Mouse (Mus musculus) hindbrain, embryonic 11.5 days (tissue): ENCODE results near the gene Fgfr2. TPM values are rescaled to one million over a fixed set of nuclear protein-coding genes. Genes with fewer than 3 reads are reported as not detected.
A peak's percentile ranks its signal among the peaks of the same experiment; 100 is the strongest.

Experiments used
- ATAC-seq: fragments of 200-750 bp; cut with Nextera tagmentation; 2 replicates; pipeline ENCODE4 v1.8.0; 2017; ENCODE audit warnings: mild to moderate bottlenecking, moderate TSS enrichment, moderate library complexity; ENCODE audit not compliant: low FRiP score
- DNase-seq: peaks from one replicate; pipeline ENCODE4 v3.0.0-alpha.2; 2015; ENCODE audit warnings: low spot score
- H3K27ac ChIP-seq: fragments of 300-500 bp; sonication (generic); 2 replicates; pipeline ENCODE4 v1.5.1; 2014; ENCODE audit warnings: mild to moderate bottlenecking, low read depth, low read length
- H3K27me3 ChIP-seq: fragments of 300-500 bp; sonication (generic); 2 replicates; pipeline ENCODE4 v1.6.1; 2014; ENCODE audit warnings: mild to moderate bottlenecking, low read length, moderate library complexity, mixed read lengths; ENCODE audit not compliant: control insufficient read depth, insufficient read depth
- H3K36me3 ChIP-seq: fragments of 300-500 bp; sonication (generic); 2 replicates; pipeline ENCODE4 v1.6.1; 2014; ENCODE audit warnings: mild to moderate bottlenecking, low read length, moderate library complexity, mixed read lengths; ENCODE audit not compliant: control insufficient read depth, insufficient read depth
- H3K4me1 ChIP-seq: fragments of 300-500 bp; sonication (generic); replicated peaks from 2 replicates; pipeline ENCODE4 v1.6.1; 2014; ENCODE audit warnings: low read length, mixed read lengths; ENCODE audit not compliant: control insufficient read depth, insufficient read depth
- H3K4me2 ChIP-seq: fragments of 300-500 bp; sonication (generic); replicated peaks from 2 replicates; pipeline ENCODE4 v1.6.1; 2014; ENCODE audit warnings: mild to moderate bottlenecking, low read depth, low read length
- H3K4me3 ChIP-seq: fragments of 300-500 bp; sonication (generic); 2 replicates; pipeline ENCODE4 v1.5.1; 2014; ENCODE audit warnings: low read depth, low read length
- H3K9ac ChIP-seq: fragments of 300-500 bp; sonication (generic); 2 replicates; pipeline ENCODE4 v1.6.1; 2014; ENCODE audit warnings: low read depth, low read length
- H3K9me3 ChIP-seq: fragments of 300-500 bp; sonication (generic); 2 replicates; pipeline ENCODE4 v1.6.1; 2016; ENCODE audit warnings: low read length; ENCODE audit not compliant: control insufficient read depth
- WGBS: fragments of 180-500 bp; shearing (Covaris S2); extraction: QIAGEN DNeasy Blood & Tissue Kit; methylation state at CpG from one replicate; pipeline ENCODE4 v1.1.7; 2014; 5-methylcytosine and 5-hydroxymethylcytosine counted together
- polyA plus RNA-seq: library from polyadenylated mRNA; unstranded; fragments of >200 nt; fragmentation: Nextera tagmentation; extraction: Ambion mirVana; gene quantifications from 2 replicates; pipeline ENCODE4 v1.2.1, GENCODE M21; 2014

Gene Fgfr2
- polyA plus RNA-seq, 1 experiment from 2014 or later, result 71.3 TPM

GRCm38 (mm10) chr7:131917384-131917783 is 1205.8 kb downstream of the Fgfr2 start:
- WGBS, result 58% methylated on average over 7 of the region's 7 CpGs
- ATAC-seq (no peak), DNase-seq (peak; percentile 33)
- Histone ChIP-seq H3K4me3 (no peak overlapping the region), H3K4me2 (no peak overlapping the region), H3K9me3 (no peaks in the 10 kb centered on the region), H3K27ac (no peak overlapping the region), H3K9ac (no peak overlapping the region), H3K4me1 (no peaks in the 10 kb centered on the region), H3K27me3 (no peaks in the 10 kb centered on the region), H3K36me3 (no peaks in the 10 kb centered on the region)

DNA sequence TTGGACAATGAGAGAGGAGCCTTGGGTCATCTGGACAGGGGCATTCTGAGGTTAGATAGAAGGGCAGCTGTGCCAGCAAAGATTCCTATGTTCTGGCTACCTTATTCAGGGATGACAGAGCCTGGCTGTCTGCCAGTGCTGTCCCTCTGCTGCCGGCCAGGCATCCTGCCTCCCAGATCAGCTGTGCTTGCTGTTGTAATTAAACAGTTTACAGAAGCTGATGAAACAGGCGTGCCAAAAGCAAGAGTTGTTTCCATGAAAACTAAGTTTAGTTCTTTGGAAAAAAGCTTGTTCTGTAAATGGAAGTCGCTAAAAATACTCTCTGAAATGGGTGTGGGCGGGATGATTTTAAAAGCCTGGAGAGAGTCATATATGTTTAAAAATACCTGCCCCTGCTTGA is 1213.5 kb downstream of the Fgfr2 start:
- no peak for DNase-seq
- ATAC-seq, result no peak
- Histone ChIP-seq H3K36me3 (no peaks in the 10 kb centered on the region), H3K27me3 (no peaks in the 10 kb centered on the region), H3K4me2 (no peak overlapping the region), H3K27ac (no peak overlapping the region), H3K9ac (no peak overlapping the region), H3K9me3 (no peaks in the 10 kb centered on the region), H3K4me3 (no peak overlapping the region), H3K4me1 (no peaks in the 10 kb centered on the region)
- 75% methylated on average over 4 of the region's 4 CpGs for WGBS

DNA sequence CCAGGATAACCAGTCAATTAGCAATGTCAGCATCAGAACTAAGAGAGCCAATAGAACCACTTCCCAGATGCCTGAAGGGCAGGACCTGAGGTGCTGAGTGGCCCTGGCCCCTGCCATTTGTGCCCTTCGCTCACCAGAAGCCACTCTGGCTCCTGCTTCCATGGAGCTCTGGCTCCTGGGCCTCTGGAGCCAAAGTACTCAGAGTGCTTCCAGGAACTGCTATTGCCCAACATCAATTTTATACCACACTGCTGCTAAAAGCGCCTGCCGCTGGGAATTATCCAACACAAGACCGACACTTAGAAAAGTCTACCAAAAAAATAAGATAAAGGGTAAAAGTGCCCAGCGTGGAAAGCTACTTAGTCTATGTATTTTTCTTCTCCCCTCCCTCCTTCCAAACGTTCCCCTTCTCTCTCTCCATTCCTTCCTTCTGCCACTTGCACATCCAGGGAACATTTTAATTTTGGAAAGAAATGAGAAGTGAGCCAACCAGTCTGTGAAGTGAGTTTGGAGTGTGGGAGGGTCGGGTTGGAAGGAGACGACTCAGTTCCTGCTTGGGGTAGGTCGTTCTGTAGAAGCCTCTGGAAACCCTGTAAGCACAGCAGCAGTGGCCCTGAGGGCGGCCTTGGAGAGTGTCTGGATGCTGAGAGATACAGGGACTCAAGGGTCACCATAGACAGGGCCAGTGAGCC is 1216.5 kb downstream of the Fgfr2 start:
- no peaks in the 10 kb centered on the region for H3K27me3 ChIP-seq
- DNase-seq (no peak), ATAC-seq (no peak)
- H3K9me3 ChIP-seq, result no peaks in the 10 kb centered on the region
- WGBS, result 91% methylated on average over 10 of the region's 10 CpGs
- H3K27ac ChIP-seq, result no peak overlapping the region
- H3K36me3 ChIP-seq, result no peaks in the 10 kb centered on the region
- H3K9ac ChIP-seq, result no peak overlapping the region
- no peaks in the 10 kb centered on the region for H3K4me1 ChIP-seq
- no peak overlapping the region for H3K4me2 ChIP-seq
- H3K4me3 ChIP-seq, result no peak overlapping the region

DNA sequence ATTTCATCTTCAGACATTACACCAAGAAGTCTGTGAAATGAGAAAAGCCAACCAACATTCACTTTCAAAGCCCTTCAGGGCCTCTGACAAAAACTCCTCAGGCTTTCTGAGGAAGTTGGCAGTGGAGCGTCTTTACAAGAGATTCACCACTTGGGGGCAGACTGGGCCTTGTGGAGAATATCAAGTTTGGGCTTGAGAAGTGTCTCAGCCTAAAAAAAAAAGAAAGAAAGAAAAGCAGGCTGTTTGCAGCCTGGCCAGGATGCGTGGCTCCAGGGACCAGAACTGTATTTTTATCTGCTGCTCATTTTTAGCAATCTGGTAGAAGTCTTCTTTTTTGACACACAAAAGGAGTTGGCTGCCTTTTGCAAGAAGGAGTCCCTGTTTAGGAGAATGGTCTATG is 1223.8 kb downstream of the Fgfr2 start:
- H3K4me1 ChIP-seq, result no peaks in the 10 kb centered on the region
- no peak overlapping the region for H3K4me2 ChIP-seq
- no peak for ATAC-seq
- H3K36me3 ChIP-seq, result no peaks in the 10 kb centered on the region
- H3K27me3 ChIP-seq, result no peaks in the 10 kb centered on the region
- no peak overlapping the region for H3K27ac ChIP-seq
- 6% methylated on average over 2 of the region's 2 CpGs for WGBS
- H3K9me3 ChIP-seq, result no peaks in the 10 kb centered on the region
- H3K4me3 ChIP-seq, result no peak overlapping the region
- H3K9ac ChIP-seq, result no peak overlapping the region
- DNase-seq, result peak; percentile 83

GRCm38 (mm10) chr7:131897282-131897681 is 1225.9 kb downstream of the Fgfr2 start:
- Histone ChIP-seq H3K4me2 (no peak overlapping the region), H3K27ac (no peak overlapping the region), H3K4me3 (no peak overlapping the region), H3K9me3 (no peaks in the 10 kb centered on the region), H3K27me3 (no peaks in the 10 kb centered on the region), H3K9ac (no peak overlapping the region), H3K4me1 (no peaks in the 10 kb centered on the region), H3K36me3 (no peaks in the 10 kb centered on the region)
- DNase-seq (peak; percentile 40), ATAC-seq (no peak)
- WGBS, result 32% methylated on average over 4 of the region's 4 CpGs

GRCm38 (mm10) chr7:131882824-131883223 is 1240.3 kb downstream of the Fgfr2 start:
- H3K36me3 ChIP-seq, result no peaks in the 10 kb centered on the region
- ATAC-seq (no peak), DNase-seq (no peak)
- peaks cover 6% of the 10 kb centered on the region; the same call in 1 of the 2 replicates for H3K27me3 ChIP-seq
- WGBS, result 65% methylated on average over 6 of the region's 6 CpGs
- H3K9me3 ChIP-seq, result no peaks in the 10 kb centered on the region
- H3K4me1 ChIP-seq, result no peaks in the 10 kb centered on the region
- no peak overlapping the region for H3K27ac ChIP-seq
- H3K9ac ChIP-seq, result no peak overlapping the region
- no peak overlapping the region for H3K4me3 ChIP-seq
- no peak overlapping the region for H3K4me2 ChIP-seq

- H3K27me3 ChIP-seq, result peaks cover 6% of the 10 kb centered on the region; the same call in 1 of the 2 replicates
- peak; percentile 88 for DNase-seq
These were observed 1241.1 kb downstream of the Fgfr2 start for GRCm38 (mm10) chr7:131881876-131882615.

DNA sequence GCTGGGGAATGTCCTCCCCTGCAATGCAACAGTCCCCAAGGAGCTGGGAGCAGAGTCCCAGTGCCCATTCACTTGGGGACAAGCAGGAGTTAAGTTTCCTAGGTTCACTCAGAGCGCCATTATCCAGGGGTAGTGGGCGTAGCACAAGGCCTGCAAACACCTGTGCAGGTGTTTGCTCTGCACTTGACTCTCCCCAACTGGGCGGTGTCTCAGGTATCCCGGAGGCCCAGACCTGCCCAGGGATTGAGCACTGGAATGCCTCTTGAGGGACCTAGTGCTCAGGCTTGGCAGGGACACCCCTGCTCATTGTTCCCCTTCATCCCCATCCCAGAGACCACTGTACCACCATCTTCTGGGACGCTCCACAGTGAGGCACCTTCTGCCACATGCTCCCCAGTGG is 1243.0 kb downstream of the Fgfr2 start:
- Histone ChIP-seq H3K27ac (no peak overlapping the region), H3K9me3 (no peaks in the 10 kb centered on the region), H3K4me1 (no peaks in the 10 kb centered on the region), H3K36me3 (no peaks in the 10 kb centered on the region), H3K9ac (no peak overlapping the region), H3K4me3 (no peak overlapping the region), H3K27me3 (peaks cover 6% of the 10 kb centered on the region; the same call in 1 of the 2 replicates), H3K4me2 (no peak overlapping the region)
- no peak for ATAC-seq
- 77% methylated on average over 5 of the region's 5 CpGs for WGBS
- DNase-seq, result no peak

More at GRCm38 (mm10) chr7:131881876-131882615, 1241.1 kb downstream of the Fgfr2 start:
- WGBS, result 40% methylated on average over 5 of the region's 5 CpGs
- Histone ChIP-seq H3K4me1 (no peaks in the 10 kb centered on the region), H3K36me3 (no peaks in the 10 kb centered on the region), H3K9me3 (no peaks in the 10 kb centered on the region), H3K9ac (no peak overlapping the region), H3K4me3 (no peak overlapping the region), H3K4me2 (no peak overlapping the region), H3K27ac (no peak overlapping the region)
- peak; percentile 56; the same call in 1 of the 2 replicates for ATAC-seq

DNA sequence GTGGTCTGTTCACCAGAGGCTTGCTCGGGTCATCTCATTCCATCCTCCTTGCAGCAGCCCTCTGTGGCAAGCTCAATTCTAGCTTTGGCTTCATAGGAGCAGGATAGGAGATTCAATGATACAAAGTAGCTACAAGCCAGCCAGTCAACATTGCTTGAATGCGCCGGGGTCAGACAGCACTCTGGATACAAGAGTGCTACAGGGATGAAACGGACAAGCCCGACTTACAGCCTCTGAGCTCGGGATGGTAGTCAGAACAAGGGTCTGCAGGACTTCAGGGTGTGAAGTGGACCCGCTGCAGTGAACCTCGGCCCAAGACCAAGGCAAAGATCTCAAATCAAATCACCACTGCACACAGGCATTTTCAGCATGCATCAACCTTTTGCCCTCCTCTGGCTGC is 1244.3 kb downstream of the Fgfr2 start:
- H3K27ac ChIP-seq, result no peak overlapping the region
- WGBS, result 69% methylated on average over 8 of the region's 8 CpGs

More for the DNA sequence above, 1244.3 kb downstream of the Fgfr2 start:
- ATAC-seq (no peak), DNase-seq (no peak)
- no peaks in the 10 kb centered on the region for H3K4me1 ChIP-seq
- no peak overlapping the region for H3K4me2 ChIP-seq
- no peaks in the 10 kb centered on the region for H3K9me3 ChIP-seq
- H3K36me3 ChIP-seq, result no peaks in the 10 kb centered on the region
- H3K9ac ChIP-seq, result no peak overlapping the region
- no peak overlapping the region for H3K4me3 ChIP-seq
- peaks cover 6% of the 10 kb centered on the region; the same call in 1 of the 2 replicates for H3K27me3 ChIP-seq
